Mouse (Mus musculus) hindbrain, postnatal 0 days (tissue): ENCODE data around the gene Cacng7. TPM values are rescaled to one million over a fixed set of nuclear protein-coding genes. Genes with fewer than 3 reads are reported as not detected.

ENCODE experiments used
- ATAC-seq: fragments of 200-750 bp; cut with Nextera tagmentation; 2 replicates; pipeline ENCODE4 v1.8.0; 2017; ENCODE audit warnings: mild to moderate bottlenecking, moderate TSS enrichment, moderate library complexity
- DNase-seq: peaks from one replicate; pipeline ENCODE4 v3.0.0-alpha.2; 2015; ENCODE audit warnings: low spot score
- H3K27ac ChIP-seq: fragments of 300-500 bp; sonication (generic); 2 replicates; pipeline ENCODE4 v1.5.1; 2014; ENCODE audit warnings: mild to moderate bottlenecking
- H3K27me3 ChIP-seq: fragments of 300-500 bp; sonication (generic); 2 replicates; pipeline ENCODE4 v1.6.1; 2014; ENCODE audit warnings: low read length, mixed read lengths; ENCODE audit not compliant: insufficient read depth
- H3K36me3 ChIP-seq: fragments of 300-500 bp; sonication (generic); 2 replicates; pipeline ENCODE4 v1.6.1; 2014; ENCODE audit warnings: low read length, mixed read lengths; ENCODE audit not compliant: insufficient read depth
- H3K4me1 ChIP-seq: fragments of 300-500 bp; sonication (generic); 2 replicates; pipeline ENCODE4 v1.6.1; 2014; ENCODE audit warnings: antibody characterized with exemption, low read length, mixed read lengths; ENCODE audit not compliant: insufficient read depth
- H3K4me2 ChIP-seq: fragments of 300-500 bp; sonication (generic); 2 replicates; pipeline ENCODE4 v1.6.1; 2014; ENCODE audit warnings: low read depth, mild to moderate bottlenecking, low read length, moderate library complexity, mixed read lengths
- H3K4me3 ChIP-seq: fragments of 300-500 bp; sonication (generic); 2 replicates; pipeline ENCODE4 v1.5.1; 2014; ENCODE audit warnings: low read length
- H3K9ac ChIP-seq: fragments of 300-500 bp; sonication (generic); replicated peaks from 2 replicates; pipeline ENCODE4 v1.6.1; 2014; ENCODE audit warnings: mild to moderate bottlenecking, low read length, moderate library complexity, mixed read lengths
- H3K9me3 ChIP-seq: fragments of 300-500 bp; sonication (generic); 2 replicates; pipeline ENCODE4 v1.6.1; 2016; ENCODE audit warnings: low read length, mixed read lengths
- CTCF ChIP-seq: IDR thresholded peaks from 2 replicates; pipeline ENCODE4 v1.5.1; 2016; ENCODE audit warnings: antibody characterized with exemption, control low read depth, low read depth
- WGBS: fragments of 180-500 bp; shearing (Covaris S2); extraction: QIAGEN DNeasy Blood & Tissue Kit; methylation state at CpG from one replicate; pipeline ENCODE4 v1.1.7; 2014; 5-methylcytosine and 5-hydroxymethylcytosine counted together
- polyA plus RNA-seq: library from polyadenylated mRNA; unstranded; fragments of >200 nt; fragmentation: Nextera tagmentation; extraction: Ambion mirVana; gene quantifications from 2 replicates; pipeline ENCODE4 v1.2.1, GENCODE M21; 2015
- total RNA-seq: library from RNA; depleted of rRNA; stranded (reverse); fragments of >200 nt; gene quantifications from 2 replicates; pipeline ENCODE4 v1.2.3, GENCODE M21; 2014

Cacng7 gene
- total and polyA plus RNA-seq, 2 experiments from 2014 or later: 4.0 to 115 TPM

DNA sequence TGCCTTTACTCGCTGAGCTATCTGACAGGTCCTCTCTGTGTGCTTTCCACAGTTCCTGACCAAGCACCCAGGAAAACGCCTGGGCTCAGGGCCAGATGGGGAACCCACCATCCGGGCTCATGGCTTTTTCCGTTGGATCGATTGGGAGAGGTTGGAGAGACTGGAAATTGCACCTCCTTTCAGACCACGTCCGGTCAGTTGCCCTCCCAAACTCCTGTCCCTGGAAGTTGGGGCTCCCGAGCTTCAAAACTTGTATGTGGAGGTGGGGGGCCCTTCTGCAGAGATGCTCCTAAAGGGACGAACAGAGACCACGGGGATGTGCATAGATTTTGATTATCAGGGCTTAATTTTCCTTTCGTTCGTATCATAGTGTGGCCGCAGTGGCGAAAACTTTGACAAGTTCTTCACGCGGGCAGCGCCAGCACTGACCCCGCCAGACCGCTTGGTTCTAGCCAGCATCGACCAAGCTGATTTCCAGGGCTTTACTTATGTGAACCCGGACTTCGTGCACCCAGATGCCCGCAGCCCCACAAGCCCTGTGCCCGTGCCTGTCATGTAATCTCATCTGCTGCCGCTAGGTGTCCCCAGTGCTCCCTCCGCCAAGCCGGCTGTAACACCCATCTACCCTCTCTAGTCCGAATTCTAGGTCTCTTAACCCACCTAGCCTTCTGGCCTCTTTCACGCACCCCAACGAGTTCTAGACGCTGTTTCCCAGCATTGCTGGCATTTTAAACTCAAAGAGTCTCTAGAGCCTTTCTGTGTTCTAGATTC is 2.8 kb upstream of the Cacng7 start:
- Histone ChIP-seq H3K27me3 (no peaks in the 10 kb centered on the region), H3K4me2 (peak overlapping the region; percentile 38), H3K4me3 (no peak overlapping the region), H3K36me3 (no peaks in the 10 kb centered on the region; the same call in 1 of the 2 replicates), H3K9ac (no peak overlapping the region), H3K27ac (no peak overlapping the region), H3K9me3 (no peaks in the 10 kb centered on the region), H3K4me1 (peaks cover 10% of the 10 kb centered on the region; the same call in 1 of the 2 replicates)
- ATAC-seq (peak; percentile 33; the same call in 1 of the 2 replicates), DNase-seq (peak; percentile 82)
- peak; percentile 97 for TF ChIP-seq CTCF
- whole genome bisulfite sequencing: 23% methylated on average over 31 of the region's 31 CpGs

DNA sequence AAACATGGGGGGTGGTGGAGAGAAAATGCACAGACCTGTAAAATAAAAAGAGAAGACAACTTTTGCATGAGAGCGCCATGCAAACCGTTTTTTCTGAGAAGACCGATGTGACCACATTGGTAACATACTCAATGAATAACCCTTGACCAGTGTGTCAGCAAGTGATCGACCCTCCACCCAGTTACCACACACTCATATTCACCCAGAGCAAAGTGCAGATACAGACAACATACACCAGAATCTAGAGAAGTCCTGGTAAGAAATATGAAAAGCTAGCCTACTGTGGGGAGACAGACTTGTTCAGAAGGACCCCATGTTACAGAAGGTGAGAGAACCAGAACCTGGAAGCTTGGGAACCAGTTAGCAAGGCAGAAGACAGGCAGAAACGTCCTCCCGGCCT is 1.6 kb upstream of the Cacng7 start:
- Histone ChIP-seq H3K27ac (no peak overlapping the region), H3K4me1 (peaks cover 10% of the 10 kb centered on the region; the same call in 1 of the 2 replicates), H3K4me3 (peak overlapping the region; percentile 86), H3K27me3 (no peaks in the 10 kb centered on the region), H3K9ac (no peak overlapping the region), H3K4me2 (peak overlapping the region; percentile 74), H3K9me3 (no peaks in the 10 kb centered on the region), H3K36me3 (no peaks in the 10 kb centered on the region; the same call in 1 of the 2 replicates)
- WGBS: 50% methylated on average over 6 of the region's 6 CpGs
- ATAC-seq: no peak; the same call in 1 of the 2 replicates
- DNase-seq: no peak
- TF ChIP-seq CTCF: no peak

DNA sequence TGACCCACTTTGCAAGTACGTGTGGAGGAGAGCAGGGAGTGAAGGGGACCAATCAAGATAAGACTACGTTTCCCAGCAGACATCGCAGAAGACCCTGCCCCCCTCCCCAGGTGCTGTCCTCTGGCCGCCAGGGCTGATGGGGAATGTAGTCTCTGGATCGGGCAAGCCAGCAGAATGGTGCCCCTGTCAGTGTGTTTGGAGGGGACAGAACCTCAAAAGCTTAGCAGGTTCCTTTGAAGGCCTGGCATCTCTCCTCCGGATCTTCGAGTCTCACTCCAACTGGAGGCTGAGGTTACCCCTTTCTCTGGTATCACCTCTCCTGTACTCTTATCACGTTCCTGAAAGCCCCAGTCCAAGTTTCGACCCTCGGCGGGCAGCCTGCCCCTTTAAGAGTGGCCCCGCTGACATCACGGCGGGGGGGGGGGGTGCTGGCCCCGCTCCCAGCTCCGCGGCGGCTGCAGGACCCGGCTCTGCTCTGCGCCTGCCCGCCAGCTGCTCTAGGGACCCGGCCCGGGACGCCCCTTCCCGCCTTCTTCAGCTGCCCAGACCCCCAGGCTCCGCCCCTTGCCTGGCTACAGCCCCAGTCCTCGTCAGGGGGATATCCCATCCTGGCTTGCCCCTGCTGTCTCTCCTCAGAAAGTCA is 1.1 kb upstream of the Cacng7 start:
- peak overlapping the region; percentile 74 for H3K4me2 ChIP-seq
- peak overlapping the region; percentile 86 for H3K4me3 ChIP-seq
- ATAC-seq (peak; percentile 88), DNase-seq (peak; percentile 91)
- no peaks in the 10 kb centered on the region for H3K9me3 ChIP-seq
- no peaks in the 10 kb centered on the region for H3K27me3 ChIP-seq
- WGBS: under 1% methylated on average over 27 of the region's 27 CpGs
- peak overlapping the region; percentile 86 for H3K27ac ChIP-seq
- peak; percentile 34 for TF ChIP-seq CTCF
- peak overlapping the region; percentile 89 for H3K9ac ChIP-seq
- H3K4me1 ChIP-seq: peaks cover 10% of the 10 kb centered on the region; the same call in 1 of the 2 replicates
- H3K36me3 ChIP-seq: no peaks in the 10 kb centered on the region; the same call in 1 of the 2 replicates

DNA sequence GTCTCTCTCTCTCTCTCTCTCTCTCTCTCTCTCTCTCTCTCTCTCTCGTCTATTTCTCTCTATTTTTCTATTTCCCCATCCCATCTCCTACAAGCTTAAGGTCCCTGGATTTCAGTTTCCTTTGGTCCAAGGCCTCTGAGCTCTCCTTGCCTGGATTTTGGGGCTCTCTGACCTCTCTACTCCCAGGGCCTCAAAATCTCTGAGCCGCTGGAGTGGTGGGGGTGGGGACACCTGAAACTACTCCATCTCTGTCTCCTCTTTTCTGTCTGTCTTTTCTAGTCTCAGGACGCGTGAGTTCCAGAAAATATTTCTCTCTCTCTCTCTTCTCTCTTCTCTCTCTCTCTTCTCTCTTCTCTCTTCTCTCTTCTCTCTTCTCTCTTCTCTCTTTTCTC is 535 bp upstream of the Cacng7 start:
- DNase-seq: no peak
- 0% methylated on average over 4 of the region's 4 CpGs for WGBS
- TF ChIP-seq CTCF: no peak

DNA sequence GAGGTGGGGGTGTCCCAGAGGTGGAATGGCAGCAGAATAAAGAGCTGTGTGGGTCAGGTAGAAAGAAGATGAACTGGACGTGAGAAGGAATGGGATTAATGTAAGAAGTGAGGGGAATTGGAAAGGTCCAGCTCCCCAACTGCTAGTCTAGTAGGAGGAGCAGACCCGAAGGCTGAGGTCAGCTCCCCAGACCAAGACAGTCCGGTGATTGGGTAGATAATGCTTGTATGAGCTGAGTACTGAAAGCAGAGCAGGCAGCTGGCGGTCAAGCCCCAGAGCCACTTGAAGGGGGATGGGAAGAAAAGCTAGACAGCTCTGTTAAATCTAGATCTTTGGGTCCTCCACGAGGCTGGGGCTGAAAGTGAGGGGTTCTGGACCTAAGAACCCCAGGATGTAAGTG is 787 bp downstream of the Cacng7 start:
- peak; percentile 19 for DNase-seq
- peak overlapping the region; percentile 89 for H3K9ac ChIP-seq
- no peaks in the 10 kb centered on the region; the same call in 1 of the 2 replicates for H3K36me3 ChIP-seq
- ATAC-seq: no peak
- H3K4me3 ChIP-seq: peak overlapping the region; percentile 86
- H3K4me1 ChIP-seq: peaks cover 10% of the 10 kb centered on the region; the same call in 1 of the 2 replicates
- H3K27me3 ChIP-seq: no peaks in the 10 kb centered on the region
- H3K4me2 ChIP-seq: peak overlapping the region; percentile 74
- peak overlapping the region; percentile 86 for H3K27ac ChIP-seq
- H3K9me3 ChIP-seq: no peaks in the 10 kb centered on the region
- TF ChIP-seq CTCF: no peak
- 5% methylated on average over 5 of the region's 5 CpGs for WGBS

More for the DNA sequence above, 535 bp upstream of the Cacng7 start:
- Histone ChIP-seq H3K9ac (peak overlapping the region; percentile 89), H3K36me3 (no peaks in the 10 kb centered on the region; the same call in 1 of the 2 replicates), H3K27me3 (no peaks in the 10 kb centered on the region), H3K9me3 (no peaks in the 10 kb centered on the region), H3K4me2 (peak overlapping the region; percentile 74), H3K27ac (peak overlapping the region; percentile 86), H3K4me3 (peak overlapping the region; percentile 86), H3K4me1 (peaks cover 10% of the 10 kb centered on the region; the same call in 1 of the 2 replicates)
- ATAC-seq: peak; percentile 22; the same call in 1 of the 2 replicates

DNA sequence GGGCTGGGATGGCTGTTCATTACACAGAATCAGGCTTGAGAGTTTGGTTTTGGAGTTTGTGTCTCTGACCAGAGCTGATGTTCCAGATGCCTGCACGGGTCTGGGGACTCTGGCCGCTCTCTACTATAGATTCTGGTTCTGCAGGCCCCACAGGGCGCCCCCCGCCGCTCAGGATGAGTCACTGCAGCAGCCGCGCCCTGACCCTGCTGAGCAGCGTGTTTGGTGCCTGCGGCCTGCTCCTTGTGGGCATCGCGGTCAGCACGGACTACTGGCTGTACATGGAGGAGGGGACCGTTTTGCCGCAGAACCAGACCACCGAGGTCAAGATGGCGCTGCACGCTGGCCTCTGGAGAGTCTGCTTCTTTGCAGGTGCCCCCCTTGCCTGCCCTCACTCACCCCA is 3.7 kb downstream of the Cacng7 start:
- Histone ChIP-seq H3K36me3 (peaks cover 19% of the 10 kb centered on the region), H3K9ac (no peak overlapping the region), H3K9me3 (no peaks in the 10 kb centered on the region), H3K4me2 (no peak overlapping the region), H3K4me1 (peaks cover 10% of the 10 kb centered on the region; the same call in 1 of the 2 replicates), H3K27ac (no peak overlapping the region), H3K27me3 (no peaks in the 10 kb centered on the region), H3K4me3 (no peak overlapping the region)
- 0 out of 2 replicates have a peak, but pooled peaks have one; percentile 3 for TF ChIP-seq CTCF
- no peak for ATAC-seq
- DNase-seq: no peak
- WGBS: 71% methylated on average over 17 of the region's 17 CpGs
